15 mouse cellular contexts compared by ENCODE assay signal in genomic region chr2:25363478-25364178, GRCm38 (mm10). TPM values are rescaled to one million over a fixed set of nuclear protein-coding genes. Genes with fewer than 3 reads are reported as not detected.
A peak's percentile ranks its signal among the peaks of the same experiment; 100 is the strongest.
DNase-seq lines count a peak whose midpoint lies in the region; ATAC-seq lines count a peak whose summit lies in the region.
"Had no signal": no experiment of that assay in that cellular context is flagged by ENCODE, and none has a peak within 500 bp of the region (broad histone marks: within the 10 kb centered on the region; RNA-seq: fewer than 3 reads in every experiment).

No protein-coding gene starts in this region.

- H3K4me3 ChIP-seq in lung, embryonic 16.5 days (ENCODE audit: low read length): no peak overlapping the region
- H3K4me3 ChIP-seq: midbrain, embryonic 13.5 days had no signal

- no peak overlapping the region for H3K4me2 ChIP-seq in lung, embryonic 16.5 days (ENCODE audit: low read depth, low read length)
- H3K4me2 ChIP-seq: midbrain, embryonic 13.5 days had no signal

- peaks cover 11% of the 10 kb centered on the region for H3K4me1 ChIP-seq in lung, embryonic 16.5 days (replicated peaks; ENCODE audit: control insufficient read depth, insufficient read depth, low read length)

- no peak for ATAC-seq in lung, embryonic 16.5 days (ENCODE audit: low read depth)
- ATAC-seq: midbrain, embryonic 13.5 days had no signal

- peak; percentile 29 to 66 for DNase-seq in adrenal gland, adult (ENCODE audit: inconsistent age in 2 of 2, low spot score in 1 of 2)
- no peak for DNase-seq in adrenal gland, adult 8-10 months
- peak; percentile 66 for DNase-seq in urinary bladder, postnatal 14 days (ENCODE audit: low spot score)
- no peak for DNase-seq in urinary bladder, postnatal 25 days (ENCODE audit: low spot score)
- no peak for DNase-seq in thymus, postnatal 4 days
- DNase-seq in right cerebral cortex, postnatal 4 days: no peak
- DNase-seq in layer of hippocampus, adult 9-11 months: no peak
- DNase-seq: cerebellum, adult 11 months; spleen, adult 18-20 months; thymus, postnatal 36 days had no signal

- H3K27me3 ChIP-seq in lung, embryonic 16.5 days (ENCODE audit: control insufficient read depth, insufficient read depth, low read depth, low read length): peaks cover 9% of the 10 kb centered on the region

- H3K9me3 ChIP-seq in lung, embryonic 16.5 days (ENCODE audit: control insufficient read depth, low read length): no peaks in the 10 kb centered on the region
- H3K9me3 ChIP-seq: heart, embryonic 15.5 days; midbrain, embryonic 13.5 days had no signal

- peak overlapping the region; percentile 27; the same call in 1 of the 2 replicates for H3K27ac ChIP-seq in lung, embryonic 16.5 days (ENCODE audit: low read length)
- H3K27ac ChIP-seq: heart, embryonic 15.5 days; midbrain, embryonic 13.5 days had no signal

- 46% methylated on average over 13 of the region's 13 CpGs for WGBS in lung, embryonic 16.5 days

- peaks cover 2% of the 10 kb centered on the region; the same call in 1 of the 2 replicates for H3K36me3 ChIP-seq in lung, embryonic 16.5 days (ENCODE audit: control insufficient read depth, insufficient read depth, low read length)
- H3K36me3 ChIP-seq: midbrain, embryonic 13.5 days had no signal

- H3K9ac ChIP-seq in lung, embryonic 16.5 days (ENCODE audit: low read length): no peak overlapping the region
- H3K9ac ChIP-seq: heart, embryonic 15.5 days; midbrain, embryonic 13.5 days had no signal

RNA-seq across cellular contexts. Expression of gene Uap1l1, which starts 1.9 kb away (rescaled TPM):
- total RNA-seq in adrenal gland, adult 8-10 months (2022): 10 to 100 TPM; 29.5 to 48.3 (median 31.5) TPM
- polyA plus RNA-seq in lung, embryonic 16.5 days (2015; fragmentation: Nextera tagmentation; extraction: Ambion mirVana): 18.8 and 20.2 TPM in 2 replicates

RNA-seq across cellular contexts. Expression of gene Dpp7, which starts 7.5 kb away (rescaled TPM):
- 10 to 100 TPM; 39.8 to 59.1 (median 45.7) TPM for total RNA-seq in adrenal gland, adult 8-10 months (2022)
- 15.9 and 18.9 TPM in 2 replicates for polyA plus RNA-seq in lung, embryonic 16.5 days (2015; fragmentation: Nextera tagmentation; extraction: Ambion mirVana)

RNA-seq across cellular contexts. Expression of gene Sapcd2, which starts 8.5 kb away (rescaled TPM):
- under 1 TPM in 3 of 4 experiments, not detected in 1; 0.31 to 0.71 (median 0.61) TPM for total RNA-seq in adrenal gland, adult 8-10 months (2022)
- polyA plus RNA-seq in lung, embryonic 16.5 days (2015; fragmentation: Nextera tagmentation; extraction: Ambion mirVana): 39.0 and 39.3 TPM in 2 replicates
- total RNA-seq: neutrophil, adult 5-6 weeks had no signal

RNA-seq across cellular contexts. Expression of gene Man1b1, which starts 31.5 kb away (rescaled TPM):
- total RNA-seq in adrenal gland, adult 8-10 months (2022): 10 to 100 TPM; 66.5 to 71.9 (median 67.6) TPM
- 47.8 and 57.4 TPM in 2 replicates for polyA plus RNA-seq in lung, embryonic 16.5 days (2015; fragmentation: Nextera tagmentation; extraction: Ambion mirVana)

RNA-seq across cellular contexts. Expression of gene Entpd2, which starts 32.0 kb away (rescaled TPM):
- total RNA-seq in adrenal gland, adult 8-10 months (2022): 1 to 10 TPM; 3.1 to 9.7 (median 5.1) TPM
- 3.6 and 4.8 TPM in 2 replicates for polyA plus RNA-seq in lung, embryonic 16.5 days (2015; fragmentation: Nextera tagmentation; extraction: Ambion mirVana)
- total RNA-seq: neutrophil, adult 5-6 weeks had no signal
- polyA plus RNA-seq: limb, embryonic 11.5 days had no signal

Comparison
In these comparisons a context has a peak if more than half of its experiments do, and no peak if none do; other contexts are left out.
1. DNase-seq: peak in adrenal gland, adult (2 of 2) and urinary bladder, postnatal 14 days (single experiment); none in adrenal gland, adult 8-10 months (single experiment), urinary bladder, postnatal 25 days (single experiment), thymus, postnatal 4 days (single experiment), right cerebral cortex, postnatal 4 days (single experiment) and layer of hippocampus, adult 9-11 months (single experiment).